Mouse (Mus musculus) lung, adult 2 months (tissue): ENCODE measurements at regions not wholly inside any gene's neighbourhood (a gene's known extent, or its start where the extent isn't known, plus 50 kb on each side); places are given as distances from the start of the nearest gene placed in this dataset.

Source experiments
- CTCF ChIP-seq: fragments of 200-500 bp; IDR thresholded peaks from 2 replicates; pipeline ENCODE4 v1.5.1; 2011; ENCODE audit warnings: mild to moderate bottlenecking, low read length, control low read depth; ENCODE audit not compliant: insufficient read depth
- POLR2A ChIP-seq: fragments of 200-500 bp; IDR thresholded peaks from 2 replicates; pipeline ENCODE4 v1.6.1; 2011; ENCODE audit warnings: low read depth, mild to moderate bottlenecking, control low read depth, low read length, borderline replicate concordance; ENCODE audit errors: extremely low read depth

- no peak for TF ChIP-seq POLR2A
- no peak for TF ChIP-seq CTCF
Measured at GRCm38 (mm10) chr8:112170184-112170583, 155.3 kb upstream of the Gm6793 start.
